Mouse (Mus musculus) urinary bladder, postnatal 10 days (tissue): ENCODE measurements around the gene Uvrag.

Experiments
- DNase-seq: peaks from one replicate; pipeline ENCODE4 v3.0.0; 2022; ENCODE audit warnings: low spot score

Gene Uvrag

GRCm38 (mm10) chr7:99020353-99020752 lies 120.6 kb downstream of the Uvrag start:
- no peak for DNase-seq

- DNase-seq = no peak
These were observed 123.6 kb downstream of the Uvrag start for GRCm38 (mm10) chr7:99017224-99017844.

DNA sequence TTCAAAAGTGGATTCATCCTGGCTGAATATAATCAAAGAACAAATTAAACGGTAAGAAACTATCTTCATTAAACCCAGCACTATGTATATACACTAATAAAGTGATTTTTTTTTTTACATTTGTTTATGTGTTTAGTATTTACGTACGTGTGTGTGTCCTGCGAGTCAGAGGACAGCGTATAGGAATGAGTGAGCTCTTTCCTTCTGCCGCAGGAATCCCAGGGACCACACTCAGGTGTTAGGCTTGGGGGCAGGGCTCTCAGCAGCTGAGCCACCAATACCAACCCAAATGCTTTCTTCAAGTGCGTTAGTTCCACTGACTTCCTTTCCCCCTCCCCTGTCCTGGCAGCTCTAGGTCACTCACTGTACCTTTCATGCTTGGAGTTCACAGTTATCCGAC lies 125.0 kb downstream of the Uvrag start:
- DNase-seq = no peak

DNA sequence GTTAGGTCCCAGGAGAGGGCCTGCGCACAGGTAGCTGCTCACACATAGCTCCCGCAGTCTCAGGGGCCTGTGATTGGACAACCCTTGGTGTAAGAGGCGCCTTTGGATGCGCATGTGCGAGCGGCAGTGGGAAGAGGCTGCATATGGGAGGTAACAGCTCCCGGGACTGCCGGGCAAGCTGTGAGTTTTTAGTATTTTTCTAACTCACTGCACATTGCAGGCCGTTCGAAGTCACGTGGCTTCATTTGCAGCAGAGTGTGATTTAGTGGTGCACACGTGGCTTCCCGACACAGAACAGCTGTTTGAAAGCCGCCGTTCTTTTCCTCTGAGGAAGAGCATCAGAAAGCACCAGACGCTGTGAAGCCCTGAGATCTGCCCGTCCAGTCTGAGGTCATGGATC lies 125.5 kb downstream of the Uvrag start:
- no peak for DNase-seq

DNA sequence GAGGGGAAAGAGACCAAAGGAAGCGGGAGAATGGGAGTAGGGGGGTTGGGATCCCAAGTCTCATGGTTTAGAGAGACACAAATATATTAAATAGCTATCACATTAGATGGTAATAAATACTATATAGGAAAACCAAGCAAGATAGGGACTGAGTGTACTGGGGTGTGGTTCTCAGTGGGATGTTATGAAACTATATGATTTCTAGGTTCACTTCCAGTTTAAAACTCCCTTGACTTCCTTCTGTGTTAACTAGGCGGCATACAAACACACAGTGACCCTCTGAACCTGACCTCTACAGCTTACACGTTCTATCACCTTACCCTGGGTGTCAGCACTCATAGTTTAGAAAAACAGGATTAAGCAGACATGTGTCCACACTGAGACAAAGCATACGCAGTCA lies 126.3 kb downstream of the Uvrag start:
- no peak for DNase-seq

DNA sequence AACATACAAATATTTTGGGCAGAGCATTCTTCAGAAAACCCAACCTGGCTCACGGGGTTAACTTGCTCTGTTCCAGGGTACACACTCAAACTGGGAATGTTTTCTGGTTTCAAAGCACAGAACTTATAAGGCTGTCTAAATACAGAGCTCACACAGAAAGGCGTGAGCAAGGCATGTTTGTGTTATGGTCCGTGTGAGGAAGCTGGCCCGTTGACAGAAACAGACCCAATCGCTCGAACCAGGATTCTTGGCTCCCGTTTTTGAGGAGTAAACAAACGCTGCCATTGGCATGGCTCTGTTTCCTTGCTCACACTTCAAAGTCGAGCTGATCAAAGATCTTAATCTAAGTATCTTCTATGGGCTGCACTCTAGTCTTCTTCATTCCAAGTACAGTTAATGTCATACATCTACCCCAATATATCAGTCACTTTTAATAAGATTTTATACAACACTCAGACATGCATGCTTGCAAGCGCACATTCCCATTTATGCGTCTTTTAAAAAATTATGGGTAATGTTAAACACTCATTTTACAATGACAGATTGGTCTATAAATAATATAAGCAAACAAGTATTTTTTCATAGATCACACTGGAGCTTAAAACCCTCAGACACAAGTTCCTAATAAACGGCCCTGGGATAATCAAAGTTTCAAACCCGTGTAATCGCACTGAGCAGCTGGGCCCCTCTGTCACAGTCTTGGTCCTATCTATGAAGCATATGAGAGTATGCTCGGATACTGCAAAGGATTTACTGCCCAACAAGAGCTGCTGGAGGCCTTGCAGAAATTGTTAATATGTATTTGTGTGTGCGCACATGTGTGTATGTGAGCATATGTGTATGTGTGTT lies 133.2 kb downstream of the Uvrag start:
- no peak for DNase-seq

GRCm38 (mm10) chr7:99003231-99003630 lies 137.7 kb downstream of the Uvrag start:
- no peak for DNase-seq

- DNase-seq = no peak
These were observed 142.2 kb downstream of the Uvrag start for GRCm38 (mm10) chr7:98998722-98999121.

DNA sequence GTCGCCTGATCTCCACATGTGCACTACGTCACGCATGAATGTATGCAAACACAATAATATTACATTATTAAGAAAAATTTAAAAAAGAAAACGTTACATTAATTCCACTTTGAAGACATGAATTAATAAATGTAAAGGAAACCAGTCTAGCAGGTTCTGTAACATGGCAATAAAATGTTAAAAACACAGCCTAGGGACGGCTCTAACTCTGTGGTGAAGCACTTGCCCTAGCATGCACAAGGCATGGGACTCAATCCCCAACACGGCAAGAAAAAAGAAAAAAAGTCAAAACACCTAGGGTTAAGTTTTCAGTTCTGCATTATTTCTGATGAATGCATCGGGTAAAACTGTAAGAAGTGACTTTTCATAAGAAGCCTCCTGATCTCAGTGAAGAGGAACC lies 143.2 kb downstream of the Uvrag start:
- DNase-seq = no peak

DNA sequence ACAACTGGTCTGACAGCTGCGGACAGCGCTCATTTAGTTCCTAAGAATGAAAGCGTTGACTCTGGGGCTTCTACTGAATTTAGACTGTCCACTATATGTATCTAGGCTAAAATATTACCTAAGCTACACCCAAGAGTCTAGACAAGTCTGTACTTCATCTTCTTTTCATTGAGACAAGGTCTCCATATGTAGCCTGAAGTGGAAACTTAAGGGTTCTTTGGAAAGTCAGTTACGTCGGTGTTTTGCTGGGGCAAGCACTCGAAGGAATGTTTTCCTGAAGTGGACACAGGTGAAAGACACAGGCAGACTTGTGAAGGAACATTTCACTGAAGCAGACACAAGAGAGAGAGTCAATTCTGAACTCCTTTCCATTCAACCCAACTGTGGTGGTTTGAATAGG lies 144.2 kb downstream of the Uvrag start:
- DNase-seq = no peak

GRCm38 (mm10) chr7:98995126-98995727 lies 145.7 kb downstream of the Uvrag start:
- no peak for DNase-seq

DNA sequence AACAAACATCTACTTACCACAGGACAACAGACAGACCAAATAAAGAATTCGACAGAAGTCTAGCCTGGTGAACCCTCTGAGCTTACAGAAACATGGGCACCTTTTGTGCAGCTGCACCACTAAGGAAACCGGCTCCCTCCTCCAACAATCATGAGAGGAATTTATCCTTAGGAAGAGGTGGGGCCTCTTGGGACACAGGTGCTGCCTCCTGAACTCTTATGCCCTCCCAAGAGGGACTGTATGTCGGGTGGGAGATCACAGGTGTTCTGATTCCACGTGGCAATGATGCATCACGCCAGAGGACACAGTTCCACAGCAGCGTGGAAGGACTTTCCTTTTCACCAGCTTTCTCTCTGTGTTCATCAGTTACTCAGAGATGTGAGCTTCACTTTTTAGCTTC lies 146.8 kb downstream of the Uvrag start:
- DNase-seq = no peak

GRCm38 (mm10) chr7:98993395-98993794 lies 147.5 kb downstream of the Uvrag start:
- no peak for DNase-seq

DNA sequence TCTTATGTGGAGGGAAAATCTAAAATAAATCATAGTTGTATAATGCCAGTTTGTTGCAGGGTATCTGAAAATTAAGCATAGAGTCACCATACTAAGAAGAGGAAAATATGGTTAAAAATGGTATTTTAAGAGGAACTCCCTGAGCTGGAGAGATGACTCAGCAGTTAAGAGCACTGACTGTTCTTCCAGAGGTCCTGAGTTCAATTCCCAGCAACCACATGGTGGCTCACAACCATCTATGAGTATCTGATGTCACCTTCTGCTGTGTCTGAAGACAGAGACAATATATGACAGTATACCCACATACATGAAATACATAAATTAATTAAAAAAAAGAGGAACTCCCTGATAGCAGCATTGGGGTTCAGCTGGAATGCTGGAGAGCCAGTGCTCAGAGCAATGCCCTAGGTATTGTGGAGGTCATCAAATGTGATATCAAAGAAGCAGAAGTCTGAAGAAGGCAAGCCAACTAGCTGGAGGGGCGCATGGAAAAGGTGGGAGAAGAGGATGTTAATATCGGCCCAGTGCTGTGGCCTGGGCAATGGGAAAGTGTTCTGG lies 149.7 kb downstream of the Uvrag start:
- no peak for DNase-seq

DNA sequence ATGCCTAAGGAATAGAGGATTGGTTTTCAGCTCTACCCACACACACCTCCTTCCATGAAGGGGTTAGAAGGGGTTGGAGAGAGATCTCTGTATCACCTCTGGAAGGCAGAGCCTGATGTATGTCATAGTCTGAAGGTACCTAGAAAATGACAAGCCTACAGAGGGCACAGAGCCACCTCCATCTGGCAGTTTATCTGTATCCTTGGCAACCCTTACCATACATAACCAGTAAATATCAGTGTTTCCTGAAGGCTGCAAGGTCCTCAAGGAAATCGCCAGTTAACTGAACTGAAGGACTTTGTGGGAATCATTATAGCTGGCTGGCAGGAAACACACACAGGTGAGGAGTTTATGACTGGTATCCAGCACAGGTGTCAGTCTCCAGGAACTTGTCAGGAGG lies 150.4 kb downstream of the Uvrag start:
- no peak for DNase-seq

- no peak for DNase-seq
These were observed 153.9 kb downstream of the Uvrag start for GRCm38 (mm10) chr7:98986962-98987441.

DNA sequence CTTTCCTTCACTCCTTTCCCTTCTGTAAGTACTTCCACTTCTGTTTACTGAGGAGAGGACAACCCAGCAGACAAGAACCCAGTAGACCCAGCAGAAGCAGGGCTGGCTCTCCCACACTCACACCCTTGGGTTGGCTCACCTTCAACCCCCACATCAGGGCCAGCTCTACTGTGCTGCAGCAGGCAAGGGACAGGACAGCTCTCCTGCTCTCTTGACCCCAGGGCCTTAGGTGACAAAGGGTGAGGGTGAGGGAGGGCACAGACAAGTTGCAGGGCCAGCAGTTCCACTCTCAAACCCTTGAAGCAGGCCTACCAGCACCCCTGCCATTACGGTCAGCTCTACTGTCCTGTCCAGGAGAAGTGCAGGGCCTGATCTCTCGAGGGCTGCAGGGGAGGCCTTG lies 155.0 kb downstream of the Uvrag start:
- no peak for DNase-seq

DNA sequence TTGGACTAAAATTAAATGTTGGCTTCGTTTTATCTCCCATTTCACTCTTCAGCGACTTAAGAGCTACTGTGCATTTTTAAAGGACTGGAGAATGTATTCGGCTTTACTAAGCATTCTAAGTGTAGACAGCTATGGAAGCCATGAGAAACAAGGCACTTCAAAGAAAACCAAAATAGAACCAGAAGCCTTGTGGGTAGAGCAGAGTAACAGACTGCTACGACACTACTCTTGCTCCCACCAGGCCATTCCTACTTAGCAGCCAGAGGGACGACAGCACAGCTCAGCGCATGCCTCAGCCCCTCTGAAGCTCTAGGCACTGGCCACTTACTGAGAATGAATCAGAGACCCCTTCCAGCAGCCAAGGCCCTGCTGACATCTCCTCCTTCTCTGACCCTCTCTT lies 155.5 kb downstream of the Uvrag start:
- DNase-seq = no peak

GRCm38 (mm10) chr7:98984319-98984718 lies 156.6 kb downstream of the Uvrag start:
- DNase-seq = no peak

GRCm38 (mm10) chr7:98983058-98983457 lies 157.9 kb downstream of the Uvrag start:
- DNase-seq = no peak

- no peak for DNase-seq
These were observed 159.5 kb downstream of the Uvrag start for GRCm38 (mm10) chr7:98981423-98981822.

DNA sequence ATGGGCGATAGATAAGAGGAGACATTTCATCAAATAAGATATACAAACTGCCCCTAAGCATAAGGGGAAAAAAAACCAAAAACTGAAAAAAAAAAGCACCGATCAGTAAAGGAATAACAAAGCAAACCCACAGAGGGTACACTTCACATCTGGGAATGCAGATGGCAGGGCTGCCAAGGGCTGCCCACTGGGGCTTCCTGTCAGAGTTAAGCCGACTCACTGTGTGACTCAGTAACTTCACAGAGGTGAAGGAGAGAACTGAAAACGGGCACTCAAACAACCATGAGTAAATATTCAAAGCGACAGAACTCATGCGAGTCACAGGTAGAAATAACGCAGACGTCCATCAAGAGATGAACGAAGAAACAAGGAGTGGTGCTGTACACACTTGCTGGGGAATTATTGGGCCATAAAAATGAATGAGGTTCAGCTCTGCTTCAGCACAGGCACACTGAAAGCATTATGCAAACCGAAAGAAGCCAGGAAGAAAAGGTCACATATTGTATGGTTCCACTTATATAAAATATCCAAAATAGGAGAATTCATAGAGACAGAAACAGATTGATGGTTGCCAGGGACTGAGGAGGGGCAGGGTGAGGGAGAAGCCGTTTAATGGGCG lies 164.0 kb downstream of the Uvrag start:
- no peak for DNase-seq
